Mouse (Mus musculus) embryonic facial prominence, embryonic 15.5 days (tissue): ENCODE measurements around the gene Zcchc13. TPM values are rescaled to one million over a fixed set of nuclear protein-coding genes. Genes with fewer than 3 reads are reported as not detected.

Experiments
- ATAC-seq: fragments of 200-750 bp; cut with Nextera tagmentation; 2 replicates; pipeline ENCODE4 v1.8.0; 2017; ENCODE audit warnings: low read depth, moderate TSS enrichment; ENCODE audit not compliant: insufficient number of reproducible peaks, low FRiP score, low TSS enrichment
- H3K27ac ChIP-seq: fragments of 300-500 bp; sonication (generic); replicated peaks from 2 replicates; pipeline ENCODE4 v1.5.1; 2015; ENCODE audit warnings: mild to moderate bottlenecking, inconsistent platforms
- H3K27me3 ChIP-seq: fragments of 300-500 bp; sonication (generic); 2 replicates; pipeline ENCODE4 v1.6.1; 2015; ENCODE audit warnings: inconsistent platforms
- H3K36me3 ChIP-seq: fragments of 300-500 bp; sonication (generic); 2 replicates; pipeline ENCODE4 v1.6.1; 2015; ENCODE audit warnings: mild to moderate bottlenecking, inconsistent platforms
- H3K4me1 ChIP-seq: fragments of 300-500 bp; sonication (generic); 2 replicates; pipeline ENCODE4 v1.6.1; 2015; ENCODE audit warnings: inconsistent platforms
- H3K4me2 ChIP-seq: fragments of 300-500 bp; sonication (generic); replicated peaks from 2 replicates; pipeline ENCODE4 v1.6.1; 2015; ENCODE audit warnings: mild to moderate bottlenecking, inconsistent platforms
- H3K4me3 ChIP-seq: fragments of 300-500 bp; sonication (generic); replicated peaks from 2 replicates; pipeline ENCODE4 v1.5.1; 2015; ENCODE audit warnings: mild to moderate bottlenecking, inconsistent platforms
- H3K9ac ChIP-seq: fragments of 300-500 bp; sonication (generic); 2 replicates; pipeline ENCODE4 v1.6.1; 2015; ENCODE audit warnings: inconsistent platforms
- H3K9me3 ChIP-seq: fragments of 300-500 bp; sonication (generic); replicated peaks from 2 replicates; pipeline ENCODE4 v1.6.1; 2016; ENCODE audit warnings: inconsistent platforms
- WGBS: fragments of 180-500 bp; shearing (Covaris S2); methylation state at CpG from one replicate; pipeline ENCODE4 v1.1.7; 2015; 5-methylcytosine and 5-hydroxymethylcytosine counted together
- polyA plus RNA-seq: library from polyadenylated mRNA; unstranded; fragments of >200 nt; fragmentation: Nextera tagmentation; extraction: Ambion mirVana; gene quantifications from 2 replicates; pipeline ENCODE4 v1.2.1, GENCODE M21; 2015

Zcchc13 gene
- polyA plus RNA-seq = not detected in 2 replicates

- no peaks in the 10 kb centered on the region for H3K36me3 ChIP-seq
- no peak within 1 kb of the TSS for H3K9ac ChIP-seq
- ATAC-seq = no peak
- no peak within 1 kb of the TSS for H3K4me2 ChIP-seq
- WGBS = 79% methylated on average over 12 of the region's 12 CpGs
- no peaks in the 10 kb centered on the region for H3K27me3 ChIP-seq
- no peaks in the 10 kb centered on the region for H3K4me1 ChIP-seq
- H3K9me3 ChIP-seq = no peaks in the 10 kb centered on the region
- no peak within 1 kb of the TSS for H3K27ac ChIP-seq
- H3K4me3 ChIP-seq = no peak within 1 kb of the TSS
These were observed at the start of gene Zcchc13 for GRCm38 (mm10) chrX:103630303-103630702. Gene Zcchc13, plus strand, starts transcription at chrX:103630586.

GRCm38 (mm10) chrX:103584262-103584661, 46.1 kb upstream of the Zcchc13 start:
- ATAC-seq = no peak
- WGBS = 75% methylated on average over 1 of the region's 1 CpGs
- Histone ChIP-seq H3K36me3 (no peaks in the 10 kb centered on the region), H3K27ac (no peak overlapping the region), H3K27me3 (no peaks in the 10 kb centered on the region), H3K4me2 (no peak overlapping the region), H3K4me3 (no peak overlapping the region), H3K9ac (no peak overlapping the region), H3K4me1 (no peaks in the 10 kb centered on the region), H3K9me3 (no peaks in the 10 kb centered on the region)

GRCm38 (mm10) chrX:103592056-103592455, 38.3 kb upstream of the Zcchc13 start:
- no peak overlapping the region for H3K27ac ChIP-seq
- no peaks in the 10 kb centered on the region for H3K27me3 ChIP-seq
- no peak overlapping the region for H3K4me2 ChIP-seq
- WGBS = 88% methylated on average over 6 of the region's 6 CpGs
- H3K36me3 ChIP-seq = peaks cover 5% of the 10 kb centered on the region
- H3K9ac ChIP-seq = no peak overlapping the region
- no peaks in the 10 kb centered on the region for H3K4me1 ChIP-seq
- no peak for ATAC-seq
- H3K4me3 ChIP-seq = no peak overlapping the region
- H3K9me3 ChIP-seq = no peaks in the 10 kb centered on the region

- Histone ChIP-seq H3K4me1 (no peaks in the 10 kb centered on the region), H3K4me2 (no peak overlapping the region), H3K36me3 (peaks cover 57% of the 10 kb centered on the region), H3K27ac (no peak overlapping the region), H3K9ac (no peak overlapping the region), H3K4me3 (no peak overlapping the region), H3K9me3 (no peaks in the 10 kb centered on the region), H3K27me3 (no peaks in the 10 kb centered on the region)
- ATAC-seq = no peak
- 97% methylated on average over 5 of the region's 5 CpGs for WGBS
These were observed 27.8 kb upstream of the Zcchc13 start for GRCm38 (mm10) chrX:103602553-103602952.

GRCm38 (mm10) chrX:103604211-103604610, 26.2 kb upstream of the Zcchc13 start:
- Histone ChIP-seq H3K4me2 (no peak overlapping the region), H3K4me3 (no peak overlapping the region), H3K4me1 (no peaks in the 10 kb centered on the region), H3K27ac (no peak overlapping the region), H3K27me3 (no peaks in the 10 kb centered on the region), H3K9me3 (no peaks in the 10 kb centered on the region), H3K36me3 (peaks cover 56% of the 10 kb centered on the region), H3K9ac (no peak overlapping the region)
- 87% methylated on average over 5 of the region's 5 CpGs for WGBS
- ATAC-seq = no peak

- Histone ChIP-seq H3K9ac (no peak overlapping the region), H3K4me2 (no peak overlapping the region), H3K4me3 (no peak overlapping the region), H3K9me3 (no peaks in the 10 kb centered on the region), H3K27ac (no peak overlapping the region), H3K36me3 (peaks cover 54% of the 10 kb centered on the region), H3K4me1 (no peaks in the 10 kb centered on the region), H3K27me3 (no peaks in the 10 kb centered on the region)
- no peak for ATAC-seq
- WGBS = 80% methylated on average over 8 of the region's 8 CpGs
These were observed 24.9 kb upstream of the Zcchc13 start for GRCm38 (mm10) chrX:103605473-103605872.

GRCm38 (mm10) chrX:103610401-103610800, 20.0 kb upstream of the Zcchc13 start:
- Histone ChIP-seq H3K9me3 (no peaks in the 10 kb centered on the region), H3K4me3 (no peak overlapping the region), H3K4me1 (no peaks in the 10 kb centered on the region; the same call in 1 of the 2 replicates), H3K27me3 (no peaks in the 10 kb centered on the region), H3K9ac (no peak overlapping the region), H3K27ac (no peak overlapping the region), H3K4me2 (no peak overlapping the region), H3K36me3 (peaks cover 29% of the 10 kb centered on the region)
- no peak for ATAC-seq
- 95% methylated on average over 5 of the region's 5 CpGs for WGBS

- no peaks in the 10 kb centered on the region for H3K27me3 ChIP-seq
- no peak overlapping the region for H3K27ac ChIP-seq
- H3K9me3 ChIP-seq = no peaks in the 10 kb centered on the region
- no peaks in the 10 kb centered on the region; the same call in 1 of the 2 replicates for H3K4me1 ChIP-seq
- no peak overlapping the region for H3K9ac ChIP-seq
- peaks cover 22% of the 10 kb centered on the region; the same call in 1 of the 2 replicates for H3K36me3 ChIP-seq
- no peak for ATAC-seq
- no peak overlapping the region for H3K4me2 ChIP-seq
- no peak overlapping the region for H3K4me3 ChIP-seq
- WGBS = 93% methylated on average over 2 of the region's 2 CpGs
These were observed 18.9 kb upstream of the Zcchc13 start for GRCm38 (mm10) chrX:103611462-103611861.

- Histone ChIP-seq H3K9ac (no peak overlapping the region), H3K36me3 (0 out of 2 replicates have a peak, but pooled peaks cover 7% of the 10 kb centered on the region), H3K9me3 (no peaks in the 10 kb centered on the region), H3K27me3 (no peaks in the 10 kb centered on the region), H3K4me3 (no peak overlapping the region), H3K4me1 (no peaks in the 10 kb centered on the region; the same call in 1 of the 2 replicates), H3K27ac (no peak overlapping the region), H3K4me2 (no peak overlapping the region)
- whole genome bisulfite sequencing = 85% methylated on average over 24 of the region's 24 CpGs
- ATAC-seq = no peak
These were observed 15.6 kb upstream of the Zcchc13 start for GRCm38 (mm10) chrX:103614700-103615233.

GRCm38 (mm10) chrX:103615453-103615852, 14.9 kb upstream of the Zcchc13 start:
- Histone ChIP-seq H3K9me3 (no peaks in the 10 kb centered on the region), H3K4me1 (no peaks in the 10 kb centered on the region; the same call in 1 of the 2 replicates), H3K36me3 (0 out of 2 replicates have a peak, but pooled peaks cover 5% of the 10 kb centered on the region), H3K9ac (no peak overlapping the region), H3K27me3 (no peaks in the 10 kb centered on the region), H3K27ac (peak overlapping the region; percentile 96; the same call in 1 of the 2 replicates), H3K4me2 (peak overlapping the region; percentile 55), H3K4me3 (peak overlapping the region; percentile 50)
- ATAC-seq = no peak
- WGBS = 64% methylated on average over 4 of the region's 4 CpGs

- H3K4me2 ChIP-seq = peak overlapping the region; percentile 55
- no peaks in the 10 kb centered on the region; the same call in 1 of the 2 replicates for H3K4me1 ChIP-seq
- ATAC-seq = peak; percentile 30; the same call in 1 of the 2 replicates
- H3K9ac ChIP-seq = peak overlapping the region; percentile 23
- 19% methylated on average over 19 of the region's 19 CpGs for WGBS
- H3K27ac ChIP-seq = peak overlapping the region; percentile 96
- H3K27me3 ChIP-seq = no peaks in the 10 kb centered on the region
- no peaks in the 10 kb centered on the region for H3K9me3 ChIP-seq
- peak overlapping the region; percentile 50 for H3K4me3 ChIP-seq
- H3K36me3 ChIP-seq = 0 out of 2 replicates have a peak, but pooled peaks cover 3% of the 10 kb centered on the region
These were observed 14.2 kb upstream of the Zcchc13 start for GRCm38 (mm10) chrX:103616162-103616535.
